9 mouse cellular contexts compared by ENCODE assay signal in the genomic region with DNA sequence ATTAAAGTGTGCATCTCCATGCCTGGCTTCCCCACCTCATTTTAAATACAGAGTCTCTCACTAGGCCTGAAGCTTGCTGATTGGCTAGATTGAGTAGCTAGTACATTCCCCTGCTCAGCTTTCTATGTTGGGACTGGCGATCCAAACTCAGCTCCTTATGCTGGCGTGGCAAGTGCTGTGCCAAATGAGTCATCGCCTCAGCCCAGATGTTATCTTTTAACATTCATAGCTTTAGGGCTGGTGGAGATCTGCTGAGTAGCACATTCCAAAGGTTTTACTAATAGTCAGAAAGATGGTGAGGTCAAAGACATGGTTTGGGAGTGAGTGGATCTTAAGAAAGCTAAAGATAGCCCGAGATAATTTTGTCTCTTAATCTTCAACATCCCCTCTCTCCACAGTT. TPM values are rescaled to one million over a fixed set of nuclear protein-coding genes. Genes with fewer than 3 reads are reported as not detected.
DNase-seq lines count a peak whose midpoint lies in the region; ATAC-seq and TF ChIP-seq lines count a peak whose summit lies in the region.
"Had no signal": no experiment of that assay in that cellular context is flagged by ENCODE, and none has a peak within 500 bp of the region (broad histone marks: within the 10 kb centered on the region; RNA-seq: fewer than 3 reads in every experiment).

No protein-coding gene starts in this region.

- no peaks in the 10 kb centered on the region for H3K36me3 ChIP-seq in liver, postnatal 0 days (replicated peaks; ENCODE audit: insufficient read depth, low read length)
- H3K36me3 ChIP-seq in liver, embryonic 11.5 days (ENCODE audit: control insufficient read depth, insufficient read depth, low read length): no peaks in the 10 kb centered on the region
- H3K36me3 ChIP-seq in kidney, embryonic 15.5 days: peaks cover 8% of the 10 kb centered on the region; the same call in 1 of the 2 replicates
- H3K36me3 ChIP-seq in forebrain, embryonic 15.5 days: no peaks in the 10 kb centered on the region
- H3K36me3 ChIP-seq: neural tube, embryonic 12.5 days had no signal

- no peak for TF ChIP-seq CTCF in liver, postnatal 0 days (IDR thresholded peaks at IDR 0.05; ENCODE audit: low read depth)

- no peak for TF ChIP-seq EP300 in liver, postnatal 0 days (IDR thresholded peaks at IDR 0.05; ENCODE audit: low read depth)

- H3K27me3 ChIP-seq in liver, postnatal 0 days (ENCODE audit: insufficient read depth, low read length): no peaks in the 10 kb centered on the region
- H3K27me3 ChIP-seq in liver, embryonic 11.5 days (replicated peaks; ENCODE audit: control insufficient read depth, insufficient read depth, low read length): no peaks in the 10 kb centered on the region
- no peaks in the 10 kb centered on the region for H3K27me3 ChIP-seq in kidney, embryonic 15.5 days
- no peaks in the 10 kb centered on the region for H3K27me3 ChIP-seq in forebrain, embryonic 15.5 days
- H3K27me3 ChIP-seq: neural tube, embryonic 12.5 days had no signal

- no peaks in the 10 kb centered on the region for H3K4me1 ChIP-seq in liver, postnatal 0 days (ENCODE audit: insufficient read depth)
- no peaks in the 10 kb centered on the region for H3K4me1 ChIP-seq in liver, embryonic 11.5 days (replicated peaks; ENCODE audit: control insufficient read depth, insufficient read depth, low read length)
- H3K4me1 ChIP-seq in kidney, embryonic 15.5 days: 0 out of 2 replicates have a peak, but pooled peaks cover 3% of the 10 kb centered on the region
- no peaks in the 10 kb centered on the region for H3K4me1 ChIP-seq in forebrain, embryonic 15.5 days
- H3K4me1 ChIP-seq: neural tube, embryonic 12.5 days had no signal

- no peak for DNase-seq in liver, postnatal 0 days
- no peak for DNase-seq in liver, embryonic 11.5 days (ENCODE audit: low spot score)
- DNase-seq in gastrocnemius, postnatal 36 days: peak; percentile 44 to 48
- DNase-seq in urinary bladder, postnatal 36 days (ENCODE audit: low spot score in 2 of 2): peak; percentile 65 to 77
- no peak for DNase-seq in layer of hippocampus, postnatal 10 days (ENCODE audit: low spot score in 2 of 2)

- H3K4me2 ChIP-seq in liver, postnatal 0 days (ENCODE audit: low read depth, low read length): no peak overlapping the region
- H3K4me2 ChIP-seq in liver, embryonic 11.5 days: no peak overlapping the region
- no peak overlapping the region for H3K4me2 ChIP-seq in kidney, embryonic 15.5 days
- H3K4me2 ChIP-seq in forebrain, embryonic 15.5 days (replicated peaks): no peak overlapping the region
- H3K4me2 ChIP-seq: neural tube, embryonic 12.5 days had no signal

- H3K4me3 ChIP-seq in liver, postnatal 0 days (ENCODE audit: low read depth, low read length): no peak overlapping the region
- no peak overlapping the region for H3K4me3 ChIP-seq in liver, embryonic 11.5 days (ENCODE audit: low read depth, low read length)
- H3K4me3 ChIP-seq in kidney, embryonic 15.5 days (replicated peaks): no peak overlapping the region
- no peak overlapping the region for H3K4me3 ChIP-seq in forebrain, embryonic 15.5 days
- H3K4me3 ChIP-seq: neural tube, embryonic 12.5 days had no signal

- ATAC-seq in liver, postnatal 0 days: peak; percentile 31; the same call in 1 of the 2 replicates
- ATAC-seq in liver, embryonic 11.5 days (replicated peaks; ENCODE audit: low FRiP score): no peak
- ATAC-seq in kidney, embryonic 15.5 days (replicated peaks; ENCODE audit: low FRiP score): peak; percentile 33; the same call in 1 of the 2 replicates
- ATAC-seq in megakaryocyte, adult 5-6 weeks (ENCODE audit: poor library complexity, severe bottlenecking): no peak
- no peak for ATAC-seq in forebrain, embryonic 15.5 days (replicated peaks)

- no peak overlapping the region for H3K27ac ChIP-seq in liver, postnatal 0 days (ENCODE audit: low read depth)
- no peak overlapping the region for H3K27ac ChIP-seq in liver, embryonic 11.5 days (ENCODE audit: low read depth, low read length)
- H3K27ac ChIP-seq in kidney, embryonic 15.5 days: no peak overlapping the region
- no peak overlapping the region for H3K27ac ChIP-seq in forebrain, embryonic 15.5 days (replicated peaks)
- H3K27ac ChIP-seq: neural tube, embryonic 12.5 days had no signal

- intact Hi-C loops in gastrocnemius, postnatal 36 days (cut with DNase I): no loop called here

- H3K9ac ChIP-seq in liver, postnatal 0 days (replicated peaks): no peak overlapping the region
- H3K9ac ChIP-seq in liver, embryonic 11.5 days (ENCODE audit: low read depth, low read length): no peak overlapping the region
- no peak overlapping the region for H3K9ac ChIP-seq in kidney, embryonic 15.5 days
- no peak overlapping the region for H3K9ac ChIP-seq in forebrain, embryonic 15.5 days (replicated peaks)
- H3K9ac ChIP-seq: neural tube, embryonic 12.5 days had no signal

- no peaks in the 10 kb centered on the region for H3K9me3 ChIP-seq in liver, postnatal 0 days (ENCODE audit: low read length)
- no peaks in the 10 kb centered on the region for H3K9me3 ChIP-seq in liver, embryonic 11.5 days (ENCODE audit: control insufficient read depth, low read length)
- H3K9me3 ChIP-seq in kidney, embryonic 15.5 days (replicated peaks): no peaks in the 10 kb centered on the region
- H3K9me3 ChIP-seq in forebrain, embryonic 15.5 days: no peaks in the 10 kb centered on the region
- H3K9me3 ChIP-seq: neural tube, embryonic 12.5 days had no signal

- 42% methylated on average over 4 of the region's 4 CpGs for WGBS in liver, postnatal 0 days (ENCODE audit: insufficient replicate concordance)
- WGBS in liver, embryonic 11.5 days: 27% methylated on average over 4 of the region's 4 CpGs
- WGBS in kidney, embryonic 15.5 days: 51% methylated on average over 4 of the region's 4 CpGs
- WGBS in forebrain, embryonic 15.5 days: 86% methylated on average over 4 of the region's 4 CpGs

RNA-seq across cellular contexts. Expression of a gene that starts 17.3 kb away (rescaled TPM):
- 21.0 and 27.2 TPM in 2 replicates for polyA plus RNA-seq in liver, postnatal 0 days (2015; fragmentation: Nextera tagmentation; extraction: Ambion mirVana)
- polyA plus RNA-seq in liver, embryonic 11.5 days (2014; fragmentation: Nextera tagmentation; extraction: Ambion mirVana): 20.6 and 23.7 TPM in 2 replicates
- 10 to 100 TPM; 20.0 to 30.0 TPM for total RNA-seq in gastrocnemius, postnatal 36 days (2021)
- 102 and 118 TPM in 2 replicates for polyA plus RNA-seq in kidney, embryonic 15.5 days (2015; fragmentation: Nextera tagmentation; extraction: Ambion mirVana)
- total RNA-seq in megakaryocyte, adult 5-6 weeks (2015): 0.59 and 0.71 TPM in 2 replicates
- total RNA-seq in megakaryocyte, adult 5-6 weeks (2017): 0.49 and 0.99 TPM in 2 replicates
- total RNA-seq in layer of hippocampus, postnatal 10 days (2021): 10 to 100 TPM; 10.3 to 13.2 TPM
- 26.3 and 26.5 TPM in 2 replicates for polyA plus RNA-seq in forebrain, embryonic 15.5 days (2015; fragmentation: Nextera tagmentation; extraction: Ambion mirVana)

RNA-seq across cellular contexts. Expression of a gene that starts 48.0 kb away (rescaled TPM):
- polyA plus RNA-seq in liver, postnatal 0 days (2015; fragmentation: Nextera tagmentation; extraction: Ambion mirVana): 8.1 and 8.2 TPM in 2 replicates
- polyA plus RNA-seq in liver, embryonic 11.5 days (2014; fragmentation: Nextera tagmentation; extraction: Ambion mirVana): 9.7 and 12.4 TPM in 2 replicates
- 1 to 10 TPM; 3.3 to 5.1 TPM for total RNA-seq in gastrocnemius, postnatal 36 days (2021)
- polyA plus RNA-seq in kidney, embryonic 15.5 days (2015; fragmentation: Nextera tagmentation; extraction: Ambion mirVana): 19.9 and 21.3 TPM in 2 replicates
- total RNA-seq in megakaryocyte, adult 5-6 weeks (2015): 42.4 and 45.9 TPM in 2 replicates
- total RNA-seq in megakaryocyte, adult 5-6 weeks (2017): 30.9 and 42.2 TPM in 2 replicates
- total RNA-seq in layer of hippocampus, postnatal 10 days (2021): 10 to 100 TPM; 53.8 to 55.8 TPM
- 33.1 and 38.3 TPM in 2 replicates for polyA plus RNA-seq in forebrain, embryonic 15.5 days (2015; fragmentation: Nextera tagmentation; extraction: Ambion mirVana)

RNA-seq across cellular contexts. Expression of a gene that starts 48.1 kb away (rescaled TPM):
- 28.4 and 33.0 TPM in 2 replicates for polyA plus RNA-seq in liver, postnatal 0 days (2015; fragmentation: Nextera tagmentation; extraction: Ambion mirVana)
- 39.5 and 42.0 TPM in 2 replicates for polyA plus RNA-seq in liver, embryonic 11.5 days (2014; fragmentation: Nextera tagmentation; extraction: Ambion mirVana)
- 10 to 100 TPM; 17.4 to 19.4 TPM for total RNA-seq in gastrocnemius, postnatal 36 days (2021)
- polyA plus RNA-seq in kidney, embryonic 15.5 days (2015; fragmentation: Nextera tagmentation; extraction: Ambion mirVana): 32.8 and 33.9 TPM in 2 replicates
- 117 and 132 TPM in 2 replicates for total RNA-seq in megakaryocyte, adult 5-6 weeks (2015)
- total RNA-seq in megakaryocyte, adult 5-6 weeks (2017): 92.7 and 98.2 TPM in 2 replicates
- 10 to 100 TPM; 44.3 to 45.9 TPM for total RNA-seq in layer of hippocampus, postnatal 10 days (2021)
- polyA plus RNA-seq in forebrain, embryonic 15.5 days (2015; fragmentation: Nextera tagmentation; extraction: Ambion mirVana): 52.3 and 54.0 TPM in 2 replicates

Comparison
In these comparisons a context has a peak if more than half of its experiments do, and no peak if none do; other contexts are left out.
1. ATAC-seq: peak in liver, postnatal 0 days (single experiment) and kidney, embryonic 15.5 days (single experiment); none in liver, embryonic 11.5 days (single experiment), megakaryocyte, adult 5-6 weeks (single experiment) and forebrain, embryonic 15.5 days (single experiment).
2. DNase-seq: peak in gastrocnemius, postnatal 36 days (2 of 2) and urinary bladder, postnatal 36 days (2 of 2); none in liver, postnatal 0 days (single experiment), liver, embryonic 11.5 days (single experiment) and layer of hippocampus, postnatal 10 days (0 of 2).